Mouse (Mus musculus): ENCODE data around the gene Olfr620.

- TF ChIP-seq MAZ (IDR thresholded peaks at IDR 0.05; ENCODE audit: low read depth, low read length), result no peak
- no peak for TF ChIP-seq MAX (IDR thresholded peaks at IDR 0.05; ENCODE audit: low read length)
- no peak for TF ChIP-seq UBTF (IDR thresholded peaks at IDR 0.05; ENCODE audit: borderline replicate concordance, insufficient read depth, low read depth, low read length)
These were observed 31.7 kb upstream of the Olfr620 start for GRCm38 (mm10) chr7:103644070-103644469.
